Mouse (Mus musculus): ENCODE data around the gene Gm27179.
"Not testable (repeated sequence)": the region's sequence is repeated elsewhere in the genome, so short reads cannot be mapped to it uniquely, and the experiment has no call there.

Gm27179 gene

GRCm38 (mm10) chr14:69473322-69473721, 39.0 kb downstream of the Gm27179 start:
- DNase-seq (ENCODE audit: low spot score) = not testable (repeated sequence)

DNA sequence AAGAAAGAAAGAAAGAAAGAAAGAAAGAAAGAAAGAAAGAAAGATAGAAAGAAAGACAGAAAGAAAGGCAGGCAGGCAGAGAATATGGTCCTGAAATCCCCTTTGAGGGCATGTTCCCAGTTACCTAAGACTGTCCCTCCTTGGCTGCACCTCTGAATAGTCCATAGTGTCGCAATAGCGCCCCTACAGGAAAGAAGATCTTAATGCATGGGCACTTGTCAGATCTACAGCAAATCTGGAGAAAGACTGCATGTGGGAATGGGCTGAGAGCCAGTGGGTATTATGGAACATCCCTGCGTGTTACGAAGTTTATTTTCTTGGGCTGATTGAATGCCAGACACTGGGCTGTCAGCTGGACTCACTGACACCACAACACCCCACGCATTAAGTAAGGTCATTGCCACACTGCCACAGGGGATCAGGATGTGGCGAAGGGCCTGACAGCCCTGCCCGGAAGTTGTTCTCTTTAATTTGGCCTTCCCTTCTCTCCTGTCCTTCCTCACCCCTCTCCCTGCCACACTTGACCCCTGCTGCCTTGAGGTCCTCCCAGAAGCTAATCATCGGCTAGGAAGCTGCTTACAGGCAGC, 42.1 kb downstream of the Gm27179 start:
- DNase-seq (ENCODE audit: low spot score) = not testable (repeated sequence)

- DNase-seq (ENCODE audit: low spot score) = not testable (repeated sequence)
Observed at GRCm38 (mm10) chr14:69467612-69468366, 44.6 kb downstream of the Gm27179 start.

- not testable (repeated sequence) for DNase-seq (ENCODE audit: low spot score)
Observed at GRCm38 (mm10) chr14:69464465-69464864, 47.9 kb downstream of the Gm27179 start.
